Mouse (Mus musculus): ENCODE measurements at regions not wholly inside any gene's neighbourhood (a gene's known extent, or its start where the extent isn't known, plus 50 kb on each side); places are given as distances from the start of the nearest gene placed in this dataset.

- Histone ChIP-seq H3K4me2 (replicated peaks) (no peak overlapping the region), H3K4me3 (replicated peaks) (no peak overlapping the region), H3K9me3 (no peaks in the 10 kb centered on the region), H3K27ac (no peak overlapping the region), H3K9ac (replicated peaks) (no peak overlapping the region), H3K4me1 (replicated peaks) (no peaks in the 10 kb centered on the region), H3K27me3 (no peaks in the 10 kb centered on the region), H3K36me3 (no peaks in the 10 kb centered on the region)
- 96% methylated on average over 5 of the region's 5 CpGs for WGBS
- no peak for ATAC-seq
Observed at GRCm38 (mm10) chr15:5414401-5414800, 170.4 kb upstream of the Ptger4 start.

- H3K4me3 ChIP-seq (replicated peaks): no peak overlapping the region
- H3K4me2 ChIP-seq (replicated peaks): no peak overlapping the region
- no peaks in the 10 kb centered on the region for H3K9me3 ChIP-seq
- H3K27ac ChIP-seq: no peak overlapping the region
- H3K9ac ChIP-seq (replicated peaks): no peak overlapping the region
- 94% methylated on average over 3 of the region's 3 CpGs for WGBS
- H3K27me3 ChIP-seq: no peaks in the 10 kb centered on the region
- H3K36me3 ChIP-seq: no peaks in the 10 kb centered on the region
- ATAC-seq: no peak
- H3K4me1 ChIP-seq (replicated peaks): no peaks in the 10 kb centered on the region
Observed at GRCm38 (mm10) chr15:5416031-5416430, 172.0 kb upstream of the Ptger4 start.

GRCm38 (mm10) chr15:5426641-5427040, 182.7 kb upstream of the Ptger4 start:
- 84% methylated on average over 3 of the region's 3 CpGs for WGBS

GRCm38 (mm10) chr15:5427319-5428048, 183.5 kb upstream of the Ptger4 start:
- Histone ChIP-seq H3K4me3 (replicated peaks) (no peak overlapping the region), H3K4me2 (replicated peaks) (no peak overlapping the region), H3K27me3 (no peaks in the 10 kb centered on the region), H3K9me3 (no peaks in the 10 kb centered on the region), H3K9ac (replicated peaks) (no peak overlapping the region), H3K27ac (no peak overlapping the region), H3K36me3 (no peaks in the 10 kb centered on the region), H3K4me1 (replicated peaks) (no peaks in the 10 kb centered on the region)
- 94% methylated on average over 7 of the region's 7 CpGs for WGBS
- ATAC-seq: no peak

More at GRCm38 (mm10) chr15:5426641-5427040, 182.7 kb upstream of the Ptger4 start:
- ATAC-seq: no peak
- no peak overlapping the region for H3K4me3 ChIP-seq (replicated peaks)
- no peak overlapping the region for H3K4me2 ChIP-seq (replicated peaks)
- no peak overlapping the region for H3K27ac ChIP-seq
- H3K9ac ChIP-seq (replicated peaks): no peak overlapping the region
- no peaks in the 10 kb centered on the region for H3K4me1 ChIP-seq (replicated peaks)
- H3K27me3 ChIP-seq: no peaks in the 10 kb centered on the region
- no peaks in the 10 kb centered on the region for H3K36me3 ChIP-seq
- no peaks in the 10 kb centered on the region for H3K9me3 ChIP-seq

GRCm38 (mm10) chr15:5432018-5432417, 188.0 kb upstream of the Ptger4 start:
- Histone ChIP-seq H3K9ac (replicated peaks) (no peak overlapping the region), H3K9me3 (no peaks in the 10 kb centered on the region), H3K27me3 (no peaks in the 10 kb centered on the region), H3K4me2 (replicated peaks) (no peak overlapping the region), H3K36me3 (no peaks in the 10 kb centered on the region), H3K4me3 (replicated peaks) (no peak overlapping the region), H3K27ac (no peak overlapping the region), H3K4me1 (replicated peaks) (no peaks in the 10 kb centered on the region)
- ATAC-seq: no peak
- WGBS: 83% methylated on average over 2 of the region's 2 CpGs

- Histone ChIP-seq H3K27me3 (no peaks in the 10 kb centered on the region), H3K4me3 (replicated peaks) (no peak overlapping the region), H3K4me2 (replicated peaks) (no peak overlapping the region), H3K27ac (no peak overlapping the region), H3K9me3 (no peaks in the 10 kb centered on the region), H3K9ac (replicated peaks) (no peak overlapping the region), H3K36me3 (no peaks in the 10 kb centered on the region), H3K4me1 (replicated peaks) (no peaks in the 10 kb centered on the region)
- WGBS: 77% methylated on average over 1 of the region's 1 CpGs
- ATAC-seq: no peak
Observed at GRCm38 (mm10) chr15:5437020-5437419, 193.0 kb upstream of the Ptger4 start.

GRCm38 (mm10) chr15:5446040-5446755, 202.2 kb upstream of the Ptger4 start:
- H3K27me3 ChIP-seq: no peaks in the 10 kb centered on the region
- no peak overlapping the region for H3K9ac ChIP-seq (replicated peaks)
- no peaks in the 10 kb centered on the region for H3K36me3 ChIP-seq
- no peaks in the 10 kb centered on the region for H3K9me3 ChIP-seq
- H3K27ac ChIP-seq: no peak overlapping the region
- WGBS: 86% methylated on average over 9 of the region's 9 CpGs
- H3K4me2 ChIP-seq (replicated peaks): no peak overlapping the region
- no peaks in the 10 kb centered on the region for H3K4me1 ChIP-seq (replicated peaks)
- ATAC-seq: no peak
- H3K4me3 ChIP-seq (replicated peaks): no peak overlapping the region

- Histone ChIP-seq H3K4me1 (replicated peaks) (no peaks in the 10 kb centered on the region), H3K9me3 (no peaks in the 10 kb centered on the region), H3K27ac (no peak overlapping the region), H3K4me3 (replicated peaks) (no peak overlapping the region), H3K27me3 (no peaks in the 10 kb centered on the region), H3K4me2 (replicated peaks) (no peak overlapping the region), H3K36me3 (no peaks in the 10 kb centered on the region), H3K9ac (replicated peaks) (no peak overlapping the region)
- 77% methylated on average over 4 of the region's 4 CpGs for WGBS
- ATAC-seq: no peak
Observed at GRCm38 (mm10) chr15:5446756-5447314, 202.8 kb upstream of the Ptger4 start.

- H3K4me2 ChIP-seq (replicated peaks): no peak overlapping the region
- no peaks in the 10 kb centered on the region for H3K9me3 ChIP-seq
- no peak for ATAC-seq
- no peaks in the 10 kb centered on the region for H3K27me3 ChIP-seq
- WGBS: 95% methylated on average over 2 of the region's 2 CpGs
- no peak overlapping the region for H3K27ac ChIP-seq
- H3K4me1 ChIP-seq (replicated peaks): no peaks in the 10 kb centered on the region
- no peak overlapping the region for H3K4me3 ChIP-seq (replicated peaks)
- H3K9ac ChIP-seq (replicated peaks): no peak overlapping the region
- no peaks in the 10 kb centered on the region for H3K36me3 ChIP-seq
Observed at GRCm38 (mm10) chr15:5447707-5448496, 203.9 kb upstream of the Ptger4 start.

GRCm38 (mm10) chr15:5459083-5459482, 215.1 kb upstream of the Ptger4 start:
- Histone ChIP-seq H3K36me3 (no peaks in the 10 kb centered on the region), H3K27me3 (no peaks in the 10 kb centered on the region), H3K9me3 (no peaks in the 10 kb centered on the region), H3K9ac (replicated peaks) (no peak overlapping the region), H3K4me2 (replicated peaks) (no peak overlapping the region), H3K27ac (no peak overlapping the region), H3K4me3 (replicated peaks) (no peak overlapping the region), H3K4me1 (replicated peaks) (no peaks in the 10 kb centered on the region)
- 95% methylated on average over 3 of the region's 3 CpGs for WGBS
- no peak for ATAC-seq

- 85% methylated on average over 4 of the region's 4 CpGs for WGBS
- ATAC-seq: no peak
Observed at GRCm38 (mm10) chr15:5459580-5459979, 215.6 kb upstream of the Ptger4 start.

GRCm38 (mm10) chr15:5462651-5463050, 218.7 kb upstream of the Ptger4 start:
- Histone ChIP-seq H3K36me3 (no peaks in the 10 kb centered on the region), H3K27me3 (no peaks in the 10 kb centered on the region), H3K9ac (replicated peaks) (no peak overlapping the region), H3K4me1 (replicated peaks) (no peaks in the 10 kb centered on the region), H3K4me2 (replicated peaks) (no peak overlapping the region), H3K9me3 (no peaks in the 10 kb centered on the region), H3K27ac (no peak overlapping the region), H3K4me3 (replicated peaks) (no peak overlapping the region)
- ATAC-seq: no peak
- WGBS: 84% methylated on average over 3 of the region's 3 CpGs

More at GRCm38 (mm10) chr15:5459580-5459979, 215.6 kb upstream of the Ptger4 start:
- no peak overlapping the region for H3K27ac ChIP-seq
- H3K4me1 ChIP-seq (replicated peaks): no peaks in the 10 kb centered on the region
- H3K36me3 ChIP-seq: no peaks in the 10 kb centered on the region
- H3K27me3 ChIP-seq: no peaks in the 10 kb centered on the region
- H3K9me3 ChIP-seq: no peaks in the 10 kb centered on the region
- no peak overlapping the region for H3K4me2 ChIP-seq (replicated peaks)
- no peak overlapping the region for H3K9ac ChIP-seq (replicated peaks)
- no peak overlapping the region for H3K4me3 ChIP-seq (replicated peaks)
